Mouse (Mus musculus) embryonic facial prominence, embryonic 10.5 days (tissue): ENCODE measurements around the gene Isca2. TPM values are rescaled to one million over a fixed set of nuclear protein-coding genes. Genes with fewer than 3 reads are reported as not detected.

Source experiments
- DNase-seq: peaks from one replicate; pipeline ENCODE4 v3.0.0-alpha.2; 2017; ENCODE audit warnings: low spot score
- H3K27ac ChIP-seq: fragments of 300-500 bp; sonication (generic); replicated peaks from 2 replicates; pipeline ENCODE4 v1.5.1; 2016; ENCODE audit warnings: mild to moderate bottlenecking
- H3K27me3 ChIP-seq: fragments of 300-500 bp; sonication (generic); replicated peaks from 2 replicates; pipeline ENCODE4 v1.6.1; 2016; ENCODE audit warnings: low read depth, mild to moderate bottlenecking; ENCODE audit not compliant: poor library complexity, severe bottlenecking
- H3K36me3 ChIP-seq: fragments of 300-500 bp; sonication (generic); replicated peaks from 2 replicates; pipeline ENCODE4 v1.6.1; 2016; ENCODE audit warnings: mild to moderate bottlenecking, moderate library complexity
- H3K4me1 ChIP-seq: fragments of 300-500 bp; sonication (generic); 2 replicates; pipeline ENCODE4 v1.6.1; 2016
- H3K4me3 ChIP-seq: fragments of 300-500 bp; sonication (generic); 2 replicates; pipeline ENCODE4 v1.5.1; 2016; ENCODE audit warnings: mild to moderate bottlenecking, moderate library complexity
- H3K9me3 ChIP-seq: fragments of 300-500 bp; sonication (generic); 2 replicates; pipeline ENCODE4 v1.6.1; 2016; ENCODE audit warnings: mild to moderate bottlenecking
- WGBS: fragments of 180-500 bp; shearing (Covaris S2); methylation state at CpG from one replicate; pipeline ENCODE4 v1.1.7; 2016; 5-methylcytosine and 5-hydroxymethylcytosine counted together
- polyA plus RNA-seq: library from polyadenylated mRNA; unstranded; fragments of >200 nt; fragmentation: Nextera tagmentation; extraction: Ambion mirVana; gene quantifications from 2 replicates; pipeline ENCODE4 v1.2.1, GENCODE M21; 2016

The Isca2 gene
- polyA plus RNA-seq, 1 experiment from 2014 or later: 141 TPM

GRCm38 (mm10) chr12:84807351-84807750 lies 34.3 kb downstream of the Isca2 start:
- H3K36me3 ChIP-seq: no peaks in the 10 kb centered on the region
- no peak for DNase-seq
- peaks cover 29% of the 10 kb centered on the region for H3K4me1 ChIP-seq
- H3K4me3 ChIP-seq: no peak overlapping the region
- H3K27ac ChIP-seq: no peak overlapping the region
- no peaks in the 10 kb centered on the region for H3K9me3 ChIP-seq
- H3K27me3 ChIP-seq: no peaks in the 10 kb centered on the region
- WGBS: 86% methylated on average over 13 of the region's 13 CpGs

- WGBS: 80% methylated on average over 6 of the region's 6 CpGs
- no peak overlapping the region for H3K4me3 ChIP-seq
- H3K9me3 ChIP-seq: no peaks in the 10 kb centered on the region
These were observed 36.0 kb downstream of the Isca2 start for GRCm38 (mm10) chr12:84809033-84809432.

DNA sequence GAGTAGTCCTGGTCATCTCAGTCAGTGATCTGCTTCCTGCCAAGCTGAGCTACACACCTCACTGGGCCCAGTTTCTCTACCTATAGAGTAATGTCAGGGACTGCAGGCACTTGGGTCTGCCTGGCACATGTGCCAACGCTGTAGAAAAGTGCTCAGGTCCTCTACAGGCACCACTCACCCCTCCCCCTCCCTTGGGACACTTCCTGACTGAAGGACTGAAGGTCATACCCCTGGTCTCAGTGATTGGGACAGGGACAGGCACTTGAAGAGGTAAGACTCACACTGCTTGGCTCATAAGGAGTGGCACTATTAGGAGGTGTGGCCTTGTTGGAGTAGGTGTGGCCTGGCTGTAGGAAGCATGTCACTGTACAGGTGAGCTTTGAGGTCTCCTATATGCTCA lies 37.8 kb downstream of the Isca2 start:
- no peaks in the 10 kb centered on the region for H3K27me3 ChIP-seq

More at GRCm38 (mm10) chr12:84809033-84809432, 36.0 kb downstream of the Isca2 start:
- Histone ChIP-seq H3K27me3 (no peaks in the 10 kb centered on the region), H3K36me3 (no peaks in the 10 kb centered on the region), H3K27ac (no peak overlapping the region; the same call in 1 of the 2 replicates), H3K4me1 (peaks cover 29% of the 10 kb centered on the region)
- DNase-seq: no peak

DNA sequence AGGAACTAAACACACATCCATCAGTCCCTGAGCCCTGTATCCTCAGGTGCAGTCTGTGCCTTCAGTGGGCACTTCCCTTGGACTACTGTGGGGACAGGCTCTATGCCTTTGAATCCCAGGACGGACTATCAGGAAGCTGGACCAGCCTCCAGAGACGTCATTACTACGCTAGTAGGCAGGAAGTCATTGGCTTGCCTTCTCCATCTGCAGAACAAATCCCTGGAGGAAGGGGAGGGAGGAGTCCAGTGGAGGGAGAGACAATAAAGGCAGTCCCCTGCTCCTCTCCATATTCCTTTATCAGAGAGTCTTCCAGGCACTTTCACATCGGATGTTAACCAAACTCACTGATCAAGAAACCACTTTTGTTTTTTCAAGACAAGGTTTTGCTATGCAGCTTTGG lies 38.5 kb downstream of the Isca2 start:
- Histone ChIP-seq H3K36me3 (no peaks in the 10 kb centered on the region), H3K27ac (no peak overlapping the region), H3K27me3 (no peaks in the 10 kb centered on the region), H3K9me3 (no peaks in the 10 kb centered on the region), H3K4me3 (no peak overlapping the region), H3K4me1 (peaks cover 13% of the 10 kb centered on the region)
- DNase-seq: no peak
- 61% methylated on average over 4 of the region's 4 CpGs for WGBS

More for the DNA sequence above, 37.8 kb downstream of the Isca2 start:
- no peak for DNase-seq
- H3K4me1 ChIP-seq: peaks cover 20% of the 10 kb centered on the region
- no peak overlapping the region for H3K27ac ChIP-seq
- WGBS: 65% methylated on average over 1 of the region's 1 CpGs
- H3K9me3 ChIP-seq: no peaks in the 10 kb centered on the region
- no peak overlapping the region for H3K4me3 ChIP-seq
- no peaks in the 10 kb centered on the region for H3K36me3 ChIP-seq

DNA sequence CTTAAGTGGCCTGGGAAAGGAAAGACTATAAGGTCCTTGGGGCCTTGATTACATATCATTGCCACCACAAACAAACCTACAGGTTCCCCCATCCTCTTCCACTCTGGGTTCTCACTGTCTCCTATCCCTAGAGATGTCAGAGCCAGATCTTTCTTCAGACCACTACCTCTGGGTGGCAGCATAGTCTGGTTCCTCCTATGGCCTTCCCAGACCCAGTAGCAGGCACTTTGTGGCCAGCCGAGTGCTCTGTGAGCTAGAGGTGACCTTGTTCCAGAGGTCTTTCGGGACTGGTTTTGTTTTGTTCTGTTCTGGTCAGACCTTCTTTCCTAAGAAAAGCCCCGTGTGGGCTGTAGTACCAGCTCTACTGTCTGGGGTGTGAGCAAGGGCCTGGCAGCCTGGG lies 39.0 kb downstream of the Isca2 start:
- no peak overlapping the region for H3K27ac ChIP-seq
- H3K36me3 ChIP-seq: no peaks in the 10 kb centered on the region
- no peak overlapping the region for H3K4me3 ChIP-seq
- no peak for DNase-seq
- no peaks in the 10 kb centered on the region for H3K27me3 ChIP-seq
- H3K9me3 ChIP-seq: no peaks in the 10 kb centered on the region
- H3K4me1 ChIP-seq: peaks cover 8% of the 10 kb centered on the region
- 65% methylated on average over 3 of the region's 3 CpGs for WGBS

DNA sequence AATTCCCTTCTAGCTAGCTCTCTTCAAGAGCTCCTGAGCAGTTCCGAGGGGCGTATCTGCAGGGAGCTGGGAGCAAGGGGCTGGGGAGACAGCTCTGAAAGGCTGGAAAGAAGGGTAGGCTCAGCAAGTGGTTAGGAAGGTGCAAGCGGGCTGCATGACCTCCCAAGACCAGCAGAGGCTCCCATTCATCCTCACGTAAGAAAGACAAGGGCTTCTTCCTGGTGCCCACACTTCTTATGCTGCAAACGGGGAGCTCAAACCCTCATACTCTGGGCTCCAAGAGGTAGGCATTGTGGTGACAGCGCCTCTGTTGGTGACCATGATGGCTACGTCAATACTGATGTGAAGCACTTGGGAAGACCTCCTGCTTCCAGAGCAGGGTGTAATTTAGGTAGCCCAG lies 40.7 kb downstream of the Isca2 start:
- no peak for DNase-seq
- Histone ChIP-seq H3K9me3 (no peaks in the 10 kb centered on the region), H3K27ac (no peak overlapping the region), H3K36me3 (no peaks in the 10 kb centered on the region), H3K4me3 (no peak overlapping the region), H3K27me3 (no peaks in the 10 kb centered on the region), H3K4me1 (0 out of 2 replicates have a peak, but pooled peaks cover 3% of the 10 kb centered on the region)
- WGBS: 41% methylated on average over 7 of the region's 7 CpGs

DNA sequence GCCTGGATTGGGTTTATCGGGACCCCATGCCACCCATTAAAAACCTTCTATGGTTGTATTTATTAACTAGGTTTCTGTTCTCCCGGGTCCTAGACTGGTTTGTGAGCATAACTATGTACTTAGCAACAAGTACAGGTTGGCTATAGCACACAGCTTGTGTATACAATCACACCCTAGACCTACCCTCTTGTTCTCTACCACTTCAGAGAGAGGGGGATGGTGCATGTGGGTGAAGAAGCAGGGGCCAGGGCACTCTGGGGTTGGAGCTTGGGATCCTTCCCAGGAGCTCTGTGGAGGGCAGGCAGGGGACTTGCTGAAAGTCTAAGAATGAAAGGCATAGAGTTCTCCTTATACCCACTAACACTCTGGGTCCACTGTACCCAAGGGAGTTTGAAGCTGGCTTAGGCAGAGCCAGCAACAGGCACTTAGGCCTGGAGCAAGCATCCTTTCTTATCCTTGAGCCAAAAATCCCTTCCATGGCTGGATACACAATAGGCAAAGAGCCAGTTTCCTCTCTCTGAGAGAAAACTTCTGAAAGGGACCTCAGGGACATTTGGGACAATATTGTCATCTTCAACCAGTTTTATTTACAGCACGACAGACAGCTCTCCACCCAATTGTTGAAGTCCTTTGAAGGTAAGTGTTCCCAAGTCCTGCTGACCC lies 41.7 kb downstream of the Isca2 start:
- Histone ChIP-seq H3K4me3 (no peak overlapping the region), H3K4me1 (no peaks in the 10 kb centered on the region), H3K9me3 (no peaks in the 10 kb centered on the region), H3K27ac (no peak overlapping the region), H3K27me3 (no peaks in the 10 kb centered on the region), H3K36me3 (no peaks in the 10 kb centered on the region)
- no peak for DNase-seq
- WGBS: 86% methylated on average over 3 of the region's 3 CpGs

- WGBS: 68% methylated on average over 4 of the region's 4 CpGs
- Histone ChIP-seq H3K27me3 (no peaks in the 10 kb centered on the region), H3K27ac (no peak overlapping the region), H3K9me3 (no peaks in the 10 kb centered on the region), H3K4me3 (no peak overlapping the region), H3K4me1 (no peaks in the 10 kb centered on the region), H3K36me3 (no peaks in the 10 kb centered on the region)
- DNase-seq: no peak
These were observed 45.4 kb downstream of the Isca2 start for GRCm38 (mm10) chr12:84818496-84818895.

GRCm38 (mm10) chr12:84819236-84820168 lies 46.5 kb downstream of the Isca2 start:
- 87% methylated on average over 13 of the region's 13 CpGs for WGBS
- no peak for DNase-seq
- no peak overlapping the region for H3K27ac ChIP-seq
- no peak overlapping the region for H3K4me3 ChIP-seq
- H3K36me3 ChIP-seq: no peaks in the 10 kb centered on the region
- no peaks in the 10 kb centered on the region for H3K4me1 ChIP-seq
- no peaks in the 10 kb centered on the region for H3K27me3 ChIP-seq
- H3K9me3 ChIP-seq: no peaks in the 10 kb centered on the region

- no peaks in the 10 kb centered on the region for H3K4me1 ChIP-seq
- DNase-seq: no peak
- no peak overlapping the region for H3K27ac ChIP-seq
- H3K36me3 ChIP-seq: no peaks in the 10 kb centered on the region
- H3K4me3 ChIP-seq: no peak overlapping the region
- WGBS: 80% methylated on average over 7 of the region's 7 CpGs
- H3K27me3 ChIP-seq: no peaks in the 10 kb centered on the region
- H3K9me3 ChIP-seq: no peaks in the 10 kb centered on the region
These were observed 50.5 kb downstream of the Isca2 start for GRCm38 (mm10) chr12:84823601-84824000.

GRCm38 (mm10) chr12:84824203-84824602 lies 51.2 kb downstream of the Isca2 start:
- H3K9me3 ChIP-seq: no peaks in the 10 kb centered on the region
- peaks cover 3% of the 10 kb centered on the region; the same call in 1 of the 2 replicates for H3K4me1 ChIP-seq
- no peaks in the 10 kb centered on the region for H3K27me3 ChIP-seq
- no peaks in the 10 kb centered on the region for H3K36me3 ChIP-seq
- H3K4me3 ChIP-seq: no peak overlapping the region
- no peak overlapping the region for H3K27ac ChIP-seq
- no peak for DNase-seq
- 73% methylated on average over 5 of the region's 5 CpGs for WGBS
